ENCODE assay signal across 12 mouse cellular contexts in the genomic region with DNA sequence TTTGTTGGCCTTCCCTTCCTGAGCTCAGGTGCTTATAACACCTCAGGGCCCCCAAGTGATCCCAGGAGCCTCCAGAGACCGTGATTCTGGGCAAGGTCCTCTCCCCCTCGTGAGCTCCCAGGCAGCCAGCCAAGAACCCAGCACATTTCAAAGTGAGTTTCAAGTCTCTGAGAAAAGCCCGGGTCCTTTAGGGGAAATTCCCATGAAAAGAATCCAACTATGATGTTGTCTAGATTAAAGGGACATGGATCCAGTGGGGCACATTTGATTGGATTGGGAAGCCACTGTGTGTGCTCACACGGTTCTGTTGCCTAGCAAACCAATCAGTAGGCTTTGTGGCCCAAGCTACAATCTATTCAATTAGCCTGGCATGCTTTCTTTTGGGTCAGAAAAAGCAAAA.
DNase-seq lines count a peak whose midpoint lies in the region; ATAC-seq lines count a peak whose summit lies in the region.
"Had no signal": no experiment of that assay in that cellular context is flagged by ENCODE, and none has a peak within 500 bp of the region (broad histone marks: within the 10 kb centered on the region; RNA-seq: fewer than 3 reads in every experiment).

No protein-coding gene starts in this region.

- no peak overlapping the region for H3K4me3 ChIP-seq in hindbrain, embryonic 14.5 days (replicated peaks; ENCODE audit: low read length)
- no peak overlapping the region for H3K4me3 ChIP-seq in hindbrain, embryonic 10.5 days
- H3K4me3 ChIP-seq in midbrain, embryonic 16.5 days (ENCODE audit: low read depth, low read length), result no peak overlapping the region
- H3K4me3 ChIP-seq in midbrain, embryonic 13.5 days (replicated peaks), result no peak overlapping the region
- H3K4me3 ChIP-seq in forebrain, embryonic 16.5 days (replicated peaks; ENCODE audit: low read length), result no peak overlapping the region
- H3K4me3 ChIP-seq in neural tube, embryonic 13.5 days, result no peak overlapping the region
- H3K4me3 ChIP-seq: lung, embryonic 15.5 days had no signal

- WGBS in hindbrain, embryonic 14.5 days, result 20% methylated on average over 4 of the region's 4 CpGs
- 47% methylated on average over 4 of the region's 4 CpGs for WGBS in hindbrain, embryonic 10.5 days
- 14% methylated on average over 4 of the region's 4 CpGs for WGBS in midbrain, embryonic 16.5 days
- WGBS in midbrain, embryonic 13.5 days, result 20% methylated on average over 4 of the region's 4 CpGs
- WGBS in forebrain, embryonic 16.5 days, result 1% methylated on average over 4 of the region's 4 CpGs
- WGBS in neural tube, embryonic 13.5 days, result 6% methylated on average over 4 of the region's 4 CpGs

- ATAC-seq in hindbrain, embryonic 14.5 days (ENCODE audit: low FRiP score), result no peak
- ATAC-seq in midbrain, embryonic 16.5 days, result 0 out of 2 replicates have a peak, but pooled peaks have one; percentile 54
- no peak for ATAC-seq in midbrain, embryonic 13.5 days
- ATAC-seq in forebrain, embryonic 16.5 days, result peak; percentile 55; the same call in 1 of the 2 replicates
- ATAC-seq in neural tube, embryonic 13.5 days (ENCODE audit: low read depth), result peak; percentile 61; the same call in 1 of the 2 replicates
- no peak for ATAC-seq in inflammation-experienced regulatory T-cells, adult 6 months
- ATAC-seq: Patski had no signal

- peaks cover 3% of the 10 kb centered on the region; the same call in 1 of the 2 replicates for H3K27me3 ChIP-seq in hindbrain, embryonic 14.5 days (ENCODE audit: control insufficient read depth, insufficient read depth, low read length)
- peaks cover 66% of the 10 kb centered on the region for H3K27me3 ChIP-seq in hindbrain, embryonic 10.5 days (ENCODE audit: insufficient read depth, poor library complexity, severe bottlenecking)
- H3K27me3 ChIP-seq in midbrain, embryonic 16.5 days (ENCODE audit: control insufficient read depth, insufficient read depth, low read depth, low read length), result no peaks in the 10 kb centered on the region
- 0 out of 2 replicates have a peak, but pooled peaks cover 12% of the 10 kb centered on the region for H3K27me3 ChIP-seq in midbrain, embryonic 13.5 days
- H3K27me3 ChIP-seq in forebrain, embryonic 16.5 days (replicated peaks; ENCODE audit: control insufficient read depth, insufficient read depth, low read length), result 0 out of 2 replicates have a peak, but pooled peaks cover 9% of the 10 kb centered on the region
- H3K27me3 ChIP-seq in neural tube, embryonic 13.5 days, result peaks cover 17% of the 10 kb centered on the region
- H3K27me3 ChIP-seq: lung, embryonic 15.5 days had no signal

- no peak overlapping the region for H3K9ac ChIP-seq in hindbrain, embryonic 14.5 days
- no peak overlapping the region for H3K9ac ChIP-seq in midbrain, embryonic 16.5 days (ENCODE audit: low read depth, low read length)
- H3K9ac ChIP-seq in midbrain, embryonic 13.5 days (replicated peaks), result no peak overlapping the region
- H3K9ac ChIP-seq in forebrain, embryonic 16.5 days (replicated peaks; ENCODE audit: low read depth, low read length), result no peak overlapping the region
- H3K9ac ChIP-seq in neural tube, embryonic 13.5 days, result no peak overlapping the region
- H3K9ac ChIP-seq: lung, embryonic 15.5 days had no signal

- no peaks in the 10 kb centered on the region for H3K9me3 ChIP-seq in hindbrain, embryonic 14.5 days (ENCODE audit: control insufficient read depth, low read length)
- no peaks in the 10 kb centered on the region for H3K9me3 ChIP-seq in hindbrain, embryonic 10.5 days
- no peaks in the 10 kb centered on the region for H3K9me3 ChIP-seq in midbrain, embryonic 16.5 days (replicated peaks; ENCODE audit: control insufficient read depth, low read length, poor library complexity, severe bottlenecking)
- H3K9me3 ChIP-seq in midbrain, embryonic 13.5 days, result no peaks in the 10 kb centered on the region
- no peaks in the 10 kb centered on the region for H3K9me3 ChIP-seq in forebrain, embryonic 16.5 days (ENCODE audit: control insufficient read depth, low read length)
- H3K9me3 ChIP-seq in neural tube, embryonic 13.5 days, result no peaks in the 10 kb centered on the region
- H3K9me3 ChIP-seq: lung, embryonic 15.5 days had no signal

- no peak overlapping the region for H3K4me2 ChIP-seq in hindbrain, embryonic 14.5 days (replicated peaks)
- H3K4me2 ChIP-seq in midbrain, embryonic 16.5 days (ENCODE audit: low read length), result no peak overlapping the region
- H3K4me2 ChIP-seq in midbrain, embryonic 13.5 days (replicated peaks), result no peak overlapping the region
- H3K4me2 ChIP-seq in forebrain, embryonic 16.5 days (ENCODE audit: low read length), result no peak overlapping the region
- H3K4me2 ChIP-seq in neural tube, embryonic 13.5 days, result no peak overlapping the region
- H3K4me2 ChIP-seq: lung, embryonic 15.5 days had no signal

- no peaks in the 10 kb centered on the region for H3K36me3 ChIP-seq in hindbrain, embryonic 14.5 days (replicated peaks; ENCODE audit: control insufficient read depth, insufficient read depth)
- no peaks in the 10 kb centered on the region for H3K36me3 ChIP-seq in hindbrain, embryonic 10.5 days
- H3K36me3 ChIP-seq in midbrain, embryonic 16.5 days (ENCODE audit: control insufficient read depth, insufficient read depth, low read length), result no peaks in the 10 kb centered on the region
- H3K36me3 ChIP-seq in midbrain, embryonic 13.5 days, result no peaks in the 10 kb centered on the region
- no peaks in the 10 kb centered on the region for H3K36me3 ChIP-seq in forebrain, embryonic 16.5 days (ENCODE audit: control insufficient read depth, insufficient read depth)
- no peaks in the 10 kb centered on the region for H3K36me3 ChIP-seq in neural tube, embryonic 13.5 days
- H3K36me3 ChIP-seq: lung, embryonic 15.5 days had no signal

- 0 out of 2 replicates have a peak overlapping the region, but pooled peaks have one; percentile 17 for H3K27ac ChIP-seq in hindbrain, embryonic 14.5 days
- H3K27ac ChIP-seq in hindbrain, embryonic 10.5 days, result no peak overlapping the region
- no peak overlapping the region for H3K27ac ChIP-seq in midbrain, embryonic 16.5 days (ENCODE audit: low read length)
- H3K27ac ChIP-seq in midbrain, embryonic 13.5 days, result no peak overlapping the region
- no peak overlapping the region for H3K27ac ChIP-seq in forebrain, embryonic 16.5 days (ENCODE audit: low read length)
- H3K27ac ChIP-seq in neural tube, embryonic 13.5 days (replicated peaks), result peak overlapping the region; percentile 33; the same call in 1 of the 2 replicates

- peak; percentile 28 for DNase-seq in hindbrain, embryonic 14.5 days (ENCODE audit: low spot score)
- no peak for DNase-seq in hindbrain, embryonic 10.5 days (ENCODE audit: low spot score)
- DNase-seq in layer of hippocampus, adult 11-12 months (ENCODE audit: low spot score), result no peak
- DNase-seq: adrenal gland, postnatal 14 days; right cerebral cortex, postnatal 14 days had no signal

- peaks cover 6% of the 10 kb centered on the region for H3K4me1 ChIP-seq in hindbrain, embryonic 14.5 days (replicated peaks; ENCODE audit: control insufficient read depth, insufficient read depth, low read length)
- H3K4me1 ChIP-seq in hindbrain, embryonic 10.5 days (replicated peaks), result peaks cover 14% of the 10 kb centered on the region
- peaks cover 10% of the 10 kb centered on the region for H3K4me1 ChIP-seq in midbrain, embryonic 16.5 days (ENCODE audit: control insufficient read depth, insufficient read depth, low read length)
- peaks cover 9% of the 10 kb centered on the region for H3K4me1 ChIP-seq in midbrain, embryonic 13.5 days (replicated peaks)
- no peaks in the 10 kb centered on the region for H3K4me1 ChIP-seq in forebrain, embryonic 16.5 days (replicated peaks; ENCODE audit: control insufficient read depth, insufficient read depth, low read length)
- H3K4me1 ChIP-seq in neural tube, embryonic 13.5 days (replicated peaks), result peaks cover 17% of the 10 kb centered on the region

Comparison
In these comparisons a context has a peak if more than half of its experiments do, and no peak if none do; other contexts are left out.
1. ATAC-seq: peak in midbrain, embryonic 16.5 days (single experiment), forebrain, embryonic 16.5 days (single experiment) and neural tube, embryonic 13.5 days (single experiment); none in hindbrain, embryonic 14.5 days (single experiment), midbrain, embryonic 13.5 days (single experiment) and inflammation-experienced regulatory T-cells, adult 6 months (single experiment).
2. H3K27ac ChIP-seq: peak in hindbrain, embryonic 14.5 days (single experiment) and neural tube, embryonic 13.5 days (single experiment); none in hindbrain, embryonic 10.5 days (single experiment), midbrain, embryonic 16.5 days (single experiment), midbrain, embryonic 13.5 days (single experiment) and forebrain, embryonic 16.5 days (single experiment).